Mouse (Mus musculus): ENCODE measurements around the gene Fmnl1. TPM values are rescaled to one million over a fixed set of nuclear protein-coding genes. Genes with fewer than 3 reads are reported as not detected.
A peak's percentile ranks its signal among the peaks of the same experiment; 100 is the strongest.
"Not testable (repeated sequence)": the region's sequence is repeated elsewhere in the genome, so short reads cannot be mapped to it uniquely, and the experiment has no call there.

The Fmnl1 gene
- polyA plus RNA-seq, 1 experiment from 2014 or later, result 2.5 TPM

DNA sequence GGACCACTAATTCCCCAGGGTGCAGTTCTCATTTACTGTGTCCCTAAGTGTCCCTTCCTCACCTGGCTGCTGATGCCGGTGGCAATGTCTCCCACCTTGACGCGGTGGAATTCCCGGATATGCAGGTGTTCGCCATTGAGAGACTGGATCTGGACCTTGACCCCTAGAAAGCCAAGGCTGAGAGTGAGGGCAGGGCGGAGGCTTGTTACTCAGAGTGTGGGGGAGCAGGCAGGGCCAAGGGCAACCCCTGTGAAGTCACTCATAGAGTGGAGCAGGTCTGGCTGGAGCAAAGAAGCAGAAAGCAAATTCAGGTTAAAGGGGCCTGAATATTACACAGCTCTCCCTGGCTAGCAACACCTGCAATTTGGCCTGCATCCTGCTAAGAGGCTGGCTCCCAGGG is 50.5 kb downstream of the Fmnl1 start:
- ATAC-seq (ENCODE audit: insufficient read depth) (no peak), DNase-seq (no peak)
- no peak for TF ChIP-seq CTCF (IDR thresholded peaks at IDR 0.05; ENCODE audit: low read depth)
- Histone ChIP-seq H3K4me2 (no peak overlapping the region), H3K36me3 (ENCODE audit: insufficient read depth) (peaks cover 47% of the 10 kb centered on the region), H3K9ac (no peak overlapping the region), H3K4me3 (ENCODE audit: low read depth, low read length) (no peak overlapping the region), H3K9me3 (ENCODE audit: low read depth, low read length) (no peaks in the 10 kb centered on the region), H3K27ac (ENCODE audit: low read depth) (no peak overlapping the region), H3K27me3 (ENCODE audit: insufficient read depth, low read length) (no peaks in the 10 kb centered on the region; the same call in 1 of the 2 replicates), H3K4me1 (ENCODE audit: insufficient read depth) (0 out of 2 replicates have a peak, but pooled peaks cover 4% of the 10 kb centered on the region)
- WGBS, result 86% methylated on average over 6 of the region's 6 CpGs

DNA sequence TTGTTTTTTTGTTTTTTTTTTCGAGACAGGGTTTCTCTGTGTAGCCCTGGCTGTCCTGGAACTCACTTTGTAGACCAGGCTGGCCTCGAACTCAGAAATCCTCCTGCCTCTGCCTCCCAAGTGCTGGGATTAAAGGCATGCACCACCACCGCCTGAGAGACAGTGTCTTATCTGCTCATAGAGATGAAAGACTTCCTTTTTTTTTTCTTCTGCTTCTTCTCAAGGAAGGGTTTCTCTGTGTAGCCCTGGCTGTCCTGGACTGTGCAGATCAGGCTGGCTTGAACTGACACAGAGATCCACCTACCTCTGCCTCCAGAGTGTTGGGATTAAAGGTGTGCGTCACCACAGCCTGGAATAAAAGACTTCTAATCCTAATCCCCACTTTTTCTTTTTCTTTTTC is 51.8 kb downstream of the Fmnl1 start:
- H3K36me3 ChIP-seq (ENCODE audit: insufficient read depth), result peaks cover 54% of the 10 kb centered on the region

GRCm38 (mm10) chr11:103223444-103223843 is 52.5 kb downstream of the Fmnl1 start:
- DNase-seq (peak; percentile 42), ATAC-seq (ENCODE audit: insufficient read depth) (no peak)
- no peak overlapping the region for H3K4me3 ChIP-seq (ENCODE audit: low read depth, low read length)
- H3K27ac ChIP-seq (ENCODE audit: low read depth), result no peak overlapping the region
- no peak for TF ChIP-seq CTCF (IDR thresholded peaks at IDR 0.05; ENCODE audit: low read depth)
- peaks cover 54% of the 10 kb centered on the region for H3K36me3 ChIP-seq (ENCODE audit: insufficient read depth)
- no peak overlapping the region for H3K4me2 ChIP-seq
- H3K27me3 ChIP-seq (ENCODE audit: insufficient read depth, low read length), result no peaks in the 10 kb centered on the region
- WGBS, result 82% methylated on average over 10 of the region's 10 CpGs
- H3K9me3 ChIP-seq (ENCODE audit: low read depth, low read length), result no peaks in the 10 kb centered on the region
- no peak overlapping the region for H3K9ac ChIP-seq
- H3K4me1 ChIP-seq (ENCODE audit: insufficient read depth), result 0 out of 2 replicates have a peak, but pooled peaks cover under 1% of the 10 kb centered on the region

More for the DNA sequence above, 51.8 kb downstream of the Fmnl1 start:
- 88% methylated on average over 4 of the region's 4 CpGs for WGBS
- H3K4me1 ChIP-seq (ENCODE audit: insufficient read depth); H3K9me3 ChIP-seq (ENCODE audit: low read depth, low read length); H3K4me2 ChIP-seq; H3K27ac ChIP-seq (ENCODE audit: low read depth); H3K4me3 ChIP-seq (ENCODE audit: low read depth, low read length); H3K9ac ChIP-seq; ATAC-seq (ENCODE audit: insufficient read depth); DNase-seq; H3K27me3 ChIP-seq (ENCODE audit: insufficient read depth, low read length): not testable (repeated sequence)

- Histone ChIP-seq H3K4me3 (ENCODE audit: low read depth, low read length) (no peak overlapping the region), H3K4me2 (no peak overlapping the region), H3K4me1 (ENCODE audit: insufficient read depth) (no peaks in the 10 kb centered on the region), H3K9ac (no peak overlapping the region), H3K27ac (ENCODE audit: low read depth) (0 out of 2 replicates have a peak overlapping the region, but pooled peaks have one; percentile 18), H3K9me3 (ENCODE audit: low read depth, low read length) (no peaks in the 10 kb centered on the region), H3K27me3 (ENCODE audit: insufficient read depth, low read length) (no peaks in the 10 kb centered on the region), H3K36me3 (ENCODE audit: insufficient read depth) (peaks cover 58% of the 10 kb centered on the region)
- TF ChIP-seq CTCF (IDR thresholded peaks at IDR 0.05; ENCODE audit: low read depth), result no peak
- no peak for ATAC-seq (ENCODE audit: insufficient read depth)
- 76% methylated on average over 18 of the region's 18 CpGs for WGBS
- no peak for DNase-seq
These were observed 53.1 kb downstream of the Fmnl1 start for GRCm38 (mm10) chr11:103223951-103224456.

DNA sequence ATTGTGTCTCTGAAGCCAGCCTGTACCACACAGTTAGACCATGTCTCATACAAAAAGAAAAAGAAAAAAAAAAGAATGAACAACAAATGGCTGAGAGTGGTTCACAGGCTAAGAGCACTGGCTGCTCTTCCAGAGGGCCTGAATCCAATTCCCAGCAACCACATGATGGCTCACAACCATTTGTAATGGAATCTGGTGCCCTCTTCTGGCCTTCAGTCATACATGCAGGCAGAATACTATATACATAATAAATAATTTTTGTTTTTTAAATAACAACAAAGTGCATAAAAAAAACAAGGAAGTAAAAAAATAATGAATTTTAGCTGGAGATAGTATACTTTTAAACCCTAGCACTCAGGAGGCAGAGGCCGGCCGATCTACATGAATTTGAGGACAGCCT is 58.7 kb downstream of the Fmnl1 start:
- peak; percentile 30; the same call in 1 of the 2 replicates for TF ChIP-seq CTCF (IDR thresholded peaks at IDR 0.05; ENCODE audit: low read depth)
- no peak overlapping the region for H3K4me2 ChIP-seq
- ATAC-seq (ENCODE audit: insufficient read depth) (no peak), DNase-seq (no peak)
- no peaks in the 10 kb centered on the region for H3K4me1 ChIP-seq (ENCODE audit: insufficient read depth)
- H3K9me3 ChIP-seq (ENCODE audit: low read depth, low read length), result no peaks in the 10 kb centered on the region
- H3K9ac ChIP-seq, result no peak overlapping the region
- H3K36me3 ChIP-seq (ENCODE audit: insufficient read depth), result peaks cover 49% of the 10 kb centered on the region
- H3K4me3 ChIP-seq (ENCODE audit: low read depth, low read length), result no peak overlapping the region
- 100% methylated on average over 2 of the region's 2 CpGs for WGBS
- H3K27ac ChIP-seq (ENCODE audit: low read depth), result no peak overlapping the region
- no peaks in the 10 kb centered on the region for H3K27me3 ChIP-seq (ENCODE audit: insufficient read depth, low read length)

GRCm38 (mm10) chr11:103230626-103231025 is 59.7 kb downstream of the Fmnl1 start:
- Histone ChIP-seq H3K4me3 (ENCODE audit: low read depth, low read length) (no peak overlapping the region), H3K36me3 (ENCODE audit: insufficient read depth) (peaks cover 40% of the 10 kb centered on the region), H3K27me3 (ENCODE audit: insufficient read depth, low read length) (no peaks in the 10 kb centered on the region), H3K4me1 (ENCODE audit: insufficient read depth) (no peaks in the 10 kb centered on the region), H3K9ac (no peak overlapping the region), H3K27ac (ENCODE audit: low read depth) (no peak overlapping the region), H3K4me2 (no peak overlapping the region), H3K9me3 (ENCODE audit: low read depth, low read length) (no peaks in the 10 kb centered on the region)
- 85% methylated on average over 19 of the region's 19 CpGs for WGBS
- DNase-seq, result no peak
- TF ChIP-seq CTCF (IDR thresholded peaks at IDR 0.05; ENCODE audit: low read depth), result no peak
- no peak for ATAC-seq (ENCODE audit: insufficient read depth)

- H3K27me3 ChIP-seq (ENCODE audit: insufficient read depth, low read length), result no peaks in the 10 kb centered on the region
- no peak overlapping the region for H3K27ac ChIP-seq (ENCODE audit: low read depth)
- no peaks in the 10 kb centered on the region for H3K9me3 ChIP-seq (ENCODE audit: low read depth, low read length)
- no peak overlapping the region for H3K9ac ChIP-seq
- DNase-seq (no peak), ATAC-seq (ENCODE audit: insufficient read depth) (no peak)
- no peak overlapping the region for H3K4me3 ChIP-seq (ENCODE audit: low read depth, low read length)
- peaks cover 37% of the 10 kb centered on the region for H3K36me3 ChIP-seq (ENCODE audit: insufficient read depth)
- 92% methylated on average over 7 of the region's 7 CpGs for WGBS
- no peak for TF ChIP-seq CTCF (IDR thresholded peaks at IDR 0.05; ENCODE audit: low read depth)
- no peak overlapping the region for H3K4me2 ChIP-seq
- no peaks in the 10 kb centered on the region for H3K4me1 ChIP-seq (ENCODE audit: insufficient read depth)
These were observed 60.5 kb downstream of the Fmnl1 start for GRCm38 (mm10) chr11:103231367-103231766.

Data from lung, embryonic 14.5 days (tissue).